Mouse (Mus musculus): ENCODE data around the gene Cpm.
A peak's percentile ranks its signal among the peaks of the same experiment; 100 is the strongest.
"Not testable (repeated sequence)": the region's sequence is repeated elsewhere in the genome, so short reads cannot be mapped to it uniquely, and the experiment has no call there.

Cpm gene

DNA sequence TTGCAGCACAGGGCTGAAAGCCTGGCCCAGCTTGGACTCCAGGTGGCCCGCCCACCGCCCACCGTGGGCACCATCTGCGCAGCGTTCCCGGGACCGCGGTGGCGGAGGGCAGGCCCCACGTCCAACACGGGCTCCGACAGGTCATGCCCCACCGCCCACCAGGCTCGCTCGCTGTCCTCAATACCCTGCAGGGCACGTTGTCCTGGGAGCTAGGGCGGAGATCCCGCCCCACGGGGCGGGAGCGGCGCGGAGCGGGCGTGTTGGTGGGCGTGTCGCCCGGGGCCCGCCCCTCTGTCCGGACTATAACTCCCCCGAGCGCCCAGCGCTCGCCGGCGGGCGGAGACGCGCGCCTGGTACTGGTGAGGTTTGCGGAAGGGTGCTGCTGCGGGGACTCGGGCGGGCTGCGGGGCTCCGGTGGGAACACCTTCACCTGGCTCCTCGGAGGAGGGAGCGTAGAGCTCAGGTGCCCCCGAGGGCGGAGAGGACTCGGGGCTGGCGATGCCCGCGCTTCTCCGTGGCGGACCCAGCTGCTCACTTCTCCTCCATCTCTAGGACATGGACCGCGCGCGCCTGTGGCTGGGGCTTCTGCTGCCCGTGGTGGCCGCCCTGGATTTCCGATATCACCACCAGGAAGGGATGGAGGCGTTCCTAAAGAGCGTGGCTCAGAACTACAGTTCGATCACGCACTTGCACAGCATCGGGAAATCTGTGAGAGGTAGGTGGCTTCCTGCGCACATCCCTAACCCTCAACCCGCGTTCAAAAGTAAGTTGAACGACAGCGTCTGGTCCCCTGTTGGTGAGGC, at the start of gene Cpm:
Cpm (plus strand) TSS at position 332 of the 803 bp plus-strand sequence.
- peak; percentile 28 to 57 for DNase-seq (ENCODE audit: low spot score in 2 of 2)

GRCm38 (mm10) chr10:117579771-117580284, 49.5 kb upstream of the Cpm start:
- DNase-seq (ENCODE audit: low spot score in 2 of 2), result no peak

- DNase-seq (ENCODE audit: low spot score in 2 of 2), result no peak
Measured at GRCm38 (mm10) chr10:117580405-117580804, 48.9 kb upstream of the Cpm start.

DNA sequence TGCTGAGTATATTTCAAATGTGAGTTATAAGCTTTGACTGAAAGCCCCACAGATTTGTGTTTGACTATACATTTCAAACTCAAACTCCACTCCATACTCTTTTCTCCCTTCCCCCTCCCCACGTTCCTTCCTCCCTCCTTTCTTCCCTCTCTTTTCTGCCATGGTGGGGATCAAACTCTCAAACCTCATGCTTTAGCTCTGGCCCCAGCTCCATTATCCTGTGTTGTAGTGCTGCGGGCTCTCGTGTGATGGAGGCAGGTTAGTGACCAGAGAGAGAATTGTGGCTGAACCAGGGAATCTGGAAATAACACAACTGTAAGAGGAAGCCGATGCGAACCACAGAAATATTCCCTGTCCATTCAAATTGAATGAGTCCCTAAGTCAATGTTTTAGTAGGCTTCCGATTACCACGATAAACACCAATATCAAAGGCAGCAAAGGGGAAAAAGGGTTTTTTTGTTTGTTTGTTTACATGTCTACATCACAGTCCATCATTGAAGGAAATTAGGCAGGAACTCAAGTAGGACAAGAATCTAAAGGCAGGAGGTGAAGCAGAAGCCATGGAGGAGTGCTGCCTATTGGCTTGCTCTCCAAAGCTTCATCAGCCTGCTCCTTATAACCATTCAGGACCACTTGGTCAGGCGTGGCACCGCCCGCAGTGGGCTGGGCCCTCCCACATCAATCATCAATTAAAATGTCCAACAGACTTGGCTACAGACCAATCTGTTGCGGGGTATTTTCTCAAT, 48.1 kb upstream of the Cpm start:
- no peak for DNase-seq (ENCODE audit: low spot score in 2 of 2)

GRCm38 (mm10) chr10:117581753-117582062, 47.6 kb upstream of the Cpm start:
- DNase-seq (ENCODE audit: low spot score in 2 of 2), result no peak

- no peak for DNase-seq (ENCODE audit: low spot score in 2 of 2)
Measured at GRCm38 (mm10) chr10:117583155-117584061, 45.9 kb upstream of the Cpm start.

DNA sequence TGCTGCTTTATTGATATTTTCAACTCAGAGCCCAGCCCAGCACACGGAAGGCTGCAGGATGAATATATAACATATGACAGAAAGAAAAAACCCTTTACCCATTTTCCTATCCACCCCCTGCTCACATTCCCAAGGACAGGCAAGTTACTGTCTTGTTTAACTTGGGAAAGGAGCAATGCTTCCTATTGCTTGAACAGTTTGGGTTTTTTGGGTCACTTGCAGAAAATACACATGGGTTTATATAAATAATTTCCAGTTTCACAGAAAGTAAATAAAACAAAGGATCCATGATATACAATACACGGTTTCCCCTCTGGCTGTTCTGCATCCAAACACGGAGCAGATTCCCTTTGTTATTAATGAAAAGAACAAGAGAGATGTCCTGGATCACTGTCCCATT, 45.2 kb upstream of the Cpm start:
- no peak for DNase-seq (ENCODE audit: low spot score in 2 of 2)

- no peak for DNase-seq (ENCODE audit: low spot score in 2 of 2)
Measured at GRCm38 (mm10) chr10:117584566-117585515, 44.5 kb upstream of the Cpm start.

GRCm38 (mm10) chr10:117585600-117586299, 43.5 kb upstream of the Cpm start:
- no peak for DNase-seq (ENCODE audit: low spot score in 2 of 2)

GRCm38 (mm10) chr10:117586859-117587258, 42.4 kb upstream of the Cpm start:
- DNase-seq (ENCODE audit: low spot score in 2 of 2), result no peak

DNA sequence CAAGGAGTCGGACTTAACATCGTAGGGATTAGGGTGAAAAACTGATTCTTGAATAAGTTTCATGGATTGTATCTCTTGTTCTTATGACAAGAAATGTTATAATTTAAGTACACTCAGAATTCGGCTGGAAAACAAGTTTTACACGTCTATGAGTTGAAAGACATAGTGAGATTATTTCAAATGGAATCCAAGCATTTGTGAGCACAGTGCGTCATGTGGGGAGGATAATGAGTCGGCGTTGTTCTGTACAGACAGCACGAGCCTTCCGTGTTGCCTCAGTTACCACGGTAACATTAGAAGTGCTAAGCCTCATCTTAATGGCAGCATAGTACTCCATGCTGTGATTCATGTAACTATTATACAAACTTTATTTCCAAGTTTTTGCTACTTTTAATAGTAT, 42.0 kb upstream of the Cpm start:
- no peak for DNase-seq (ENCODE audit: low spot score in 2 of 2)

- not testable (repeated sequence) for DNase-seq (ENCODE audit: low spot score in 2 of 2)
Measured at GRCm38 (mm10) chr10:117588416-117589143, 40.7 kb upstream of the Cpm start.

DNA sequence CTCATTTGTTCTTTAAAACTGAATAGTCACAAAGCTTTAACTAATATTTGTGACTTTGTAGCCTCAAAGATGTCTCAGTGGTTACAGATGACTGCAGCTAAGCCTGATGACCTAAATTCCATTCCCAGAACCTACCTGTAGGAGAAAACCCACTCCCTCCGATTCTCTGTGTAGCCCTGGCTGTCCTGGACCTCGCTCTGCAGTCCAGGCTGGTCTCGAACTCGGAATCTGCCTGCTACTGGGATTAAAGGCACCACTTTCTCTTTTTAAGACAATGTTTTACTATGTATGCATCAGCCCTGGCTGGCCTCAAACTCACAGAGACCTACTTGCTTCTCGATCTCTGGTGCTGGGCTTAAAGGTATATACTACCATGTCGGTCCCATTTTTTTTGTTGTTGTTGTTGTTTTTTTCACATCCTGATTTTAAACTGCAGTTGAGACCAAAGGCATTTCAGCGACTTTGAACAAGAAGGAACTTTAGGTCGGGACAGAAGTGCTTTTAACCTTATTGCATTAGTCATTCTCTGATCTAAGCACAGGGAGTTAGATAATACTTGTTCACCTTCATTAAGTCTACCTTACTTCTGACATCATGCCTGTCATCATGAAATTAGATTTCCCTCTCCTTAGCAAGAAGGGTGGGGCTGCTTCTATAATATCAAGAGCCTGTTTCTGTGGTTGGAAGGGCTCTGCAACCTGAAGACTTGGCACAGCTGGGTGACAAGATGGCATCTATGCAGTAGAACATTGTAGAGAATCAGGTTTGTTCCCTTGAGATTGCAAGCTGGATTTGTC, 40.0 kb upstream of the Cpm start:
- no peak for DNase-seq (ENCODE audit: low spot score in 2 of 2)

DNA sequence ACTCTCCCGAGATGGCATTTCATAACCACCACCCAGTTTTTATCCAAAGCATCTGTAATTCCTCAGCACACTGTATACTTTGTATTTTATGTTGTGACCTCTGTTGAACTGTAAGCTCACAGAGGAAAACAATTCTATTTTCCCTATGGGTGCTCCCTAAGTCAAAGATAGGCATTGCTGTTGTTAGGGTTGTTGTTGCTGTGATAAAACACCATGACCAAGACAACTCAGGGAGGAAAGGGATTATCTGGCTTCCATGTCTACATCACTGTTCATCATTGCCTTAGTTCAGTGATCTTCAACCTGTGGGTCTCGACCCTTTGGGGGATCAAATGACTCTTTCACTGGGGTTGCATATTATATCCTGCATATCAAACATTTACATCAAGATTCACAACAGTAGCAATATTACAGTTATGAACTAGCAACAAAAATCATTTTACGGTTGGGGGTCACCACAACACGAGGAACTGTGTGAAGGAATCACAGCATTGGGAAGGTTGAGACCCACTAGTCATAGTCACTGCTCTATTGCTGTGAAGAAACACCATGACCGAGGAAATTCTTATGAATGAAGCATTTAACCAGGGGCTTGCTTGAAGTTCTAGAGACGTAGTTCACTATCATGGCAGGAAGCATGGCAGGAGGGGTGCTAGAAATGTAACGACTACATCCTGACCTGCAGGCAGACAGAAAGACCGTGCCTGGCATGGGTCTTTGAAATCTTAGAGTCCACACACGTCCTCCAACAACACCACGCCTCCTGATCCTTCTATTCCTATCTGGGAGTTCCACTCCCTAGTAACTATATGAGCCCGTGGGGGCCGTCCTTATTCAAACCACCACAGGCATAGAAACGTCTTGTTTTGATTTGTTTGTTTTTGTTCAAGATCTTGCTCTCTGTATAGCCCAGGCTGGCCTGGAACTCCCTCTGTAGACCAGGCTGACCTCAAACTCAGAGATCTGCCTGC, 38.7 kb upstream of the Cpm start:
- no peak for DNase-seq (ENCODE audit: low spot score in 2 of 2)

GRCm38 (mm10) chr10:117591766-117592165, 37.5 kb upstream of the Cpm start:
- no peak for DNase-seq (ENCODE audit: low spot score in 2 of 2)

- no peak for DNase-seq (ENCODE audit: low spot score in 2 of 2)
Measured at GRCm38 (mm10) chr10:117592306-117593040, 36.8 kb upstream of the Cpm start.

DNA sequence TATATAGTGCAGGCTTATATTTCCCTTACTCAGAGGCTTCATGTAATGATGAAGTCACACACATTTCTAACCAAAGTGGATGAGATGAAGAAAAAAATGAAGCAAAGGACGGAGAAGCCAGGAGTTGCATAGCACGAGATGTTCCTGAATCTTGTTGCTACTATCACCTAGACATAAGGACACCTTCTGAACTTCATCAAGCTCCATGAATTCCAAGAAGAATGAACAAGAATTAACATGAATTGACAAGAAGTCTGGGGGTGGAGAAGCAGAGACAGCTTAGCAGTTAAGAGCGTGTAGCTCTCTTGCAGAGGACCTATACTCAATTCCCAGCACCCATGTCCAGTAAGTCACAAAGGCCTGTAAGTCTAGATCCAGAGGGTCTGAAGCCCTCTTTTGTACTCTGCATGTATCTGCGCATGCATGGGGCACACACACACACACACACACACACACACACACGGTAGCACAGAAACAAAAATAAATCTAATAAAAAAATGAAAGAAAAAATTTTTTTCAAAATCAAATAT, 36.2 kb upstream of the Cpm start:
- no peak for DNase-seq (ENCODE audit: low spot score in 2 of 2)

Data from thymus, postnatal 10 days (tissue).